Mouse (Mus musculus) lung, postnatal 14 days (tissue): ENCODE data around the gene Fam13c.
A peak's percentile ranks its signal among the peaks of the same experiment; 100 is the strongest.

ENCODE experiments used
- DNase-seq: peaks from one replicate; pipeline ENCODE4 v3.0.0; 2021

Gene Fam13c

DNA sequence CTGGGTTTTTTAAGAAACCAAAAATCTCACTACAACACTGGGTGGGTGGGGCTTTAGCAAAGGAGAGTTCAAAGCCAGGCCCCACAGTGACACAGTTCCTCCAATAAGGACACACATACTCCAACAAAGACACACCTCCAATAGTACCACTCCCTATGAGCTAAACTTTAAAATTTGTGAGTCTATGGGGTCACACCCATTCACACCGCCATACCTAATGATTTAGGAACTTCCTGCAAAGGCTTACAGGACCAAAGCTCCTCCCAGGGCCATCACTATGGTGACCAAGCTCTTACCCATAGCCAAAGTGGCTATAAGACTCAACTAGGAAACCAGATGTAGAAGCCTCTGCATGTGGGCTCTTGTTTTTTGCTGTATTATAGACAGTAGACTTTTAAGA lies 30.6 kb downstream of the Fam13c start:
- no peak for DNase-seq

DNA sequence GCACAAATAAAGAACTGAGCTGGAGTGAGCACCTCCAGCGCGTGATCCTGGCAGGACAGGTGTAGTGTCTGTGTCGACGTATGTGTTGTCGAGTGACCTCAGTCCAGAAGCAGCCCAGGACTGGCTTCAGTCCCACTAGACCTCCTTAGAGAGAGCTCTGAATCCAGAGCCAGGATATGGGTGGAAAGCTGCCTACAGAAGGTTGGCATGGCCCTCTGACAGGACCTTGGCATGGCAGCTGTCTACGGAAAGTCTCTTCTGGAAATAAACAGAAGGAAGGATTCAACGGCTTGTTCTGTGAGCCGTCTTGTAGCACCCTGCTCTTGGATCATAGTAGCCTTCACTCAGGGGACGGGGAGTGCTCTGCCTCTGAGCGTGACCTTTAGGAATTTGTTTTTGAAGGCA lies 37.5 kb downstream of the Fam13c start:
- DNase-seq, result peak; percentile 14

DNA sequence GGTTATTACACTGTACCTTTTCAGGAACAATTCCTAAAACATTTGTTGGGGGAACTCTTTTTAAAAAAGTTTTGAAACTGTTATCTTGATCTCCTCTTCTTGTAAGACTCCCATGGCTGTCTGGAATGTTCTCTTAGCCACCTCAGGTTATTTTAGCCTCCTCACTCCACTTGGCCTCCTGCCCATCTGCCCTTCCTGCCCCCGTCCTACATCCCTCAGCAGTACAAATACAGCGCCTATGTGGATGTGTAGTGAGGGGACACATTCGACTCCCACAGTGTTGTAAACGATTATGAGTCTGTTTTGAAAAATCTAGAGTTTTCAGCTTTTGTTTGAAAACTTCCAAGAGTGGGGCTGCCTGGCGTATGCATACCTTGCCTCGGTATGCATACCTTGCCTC lies 43.5 kb downstream of the Fam13c start:
- DNase-seq, result peak; percentile 43

DNA sequence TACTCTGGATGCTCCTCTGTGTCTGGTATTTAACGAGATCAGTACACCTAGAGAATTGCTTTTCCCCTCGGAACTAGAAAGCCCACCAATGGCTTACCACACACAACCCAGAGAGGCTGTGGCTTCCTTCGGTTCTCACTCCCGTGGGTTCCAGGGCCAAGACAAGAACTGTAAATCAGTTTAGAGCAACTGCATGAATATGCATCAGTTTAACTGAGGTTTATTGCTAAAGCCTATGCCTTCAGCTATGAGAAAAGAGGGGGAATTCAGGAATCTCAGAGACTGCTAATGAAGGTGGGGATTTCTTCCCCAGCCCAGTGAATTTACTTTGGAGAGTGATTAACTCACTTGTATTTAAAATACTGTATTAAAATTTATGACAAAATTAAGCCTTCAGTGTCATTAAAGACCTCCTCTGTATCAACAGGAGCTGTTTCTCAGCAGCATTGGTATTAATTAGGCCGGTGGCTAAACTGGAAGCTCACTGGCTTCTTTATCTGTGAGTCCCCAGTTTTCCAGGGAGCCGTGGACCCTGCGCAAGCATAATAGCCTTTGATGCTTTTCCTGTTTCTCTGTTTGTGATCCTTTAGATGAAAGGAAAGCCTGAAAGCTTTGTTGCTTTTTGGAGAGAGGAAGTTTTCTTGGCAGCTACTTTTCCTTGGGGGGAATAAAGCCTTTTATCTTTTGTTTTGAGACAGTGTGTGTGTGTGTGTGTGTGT lies 44.4 kb downstream of the Fam13c start:
- DNase-seq, result no peak

DNA sequence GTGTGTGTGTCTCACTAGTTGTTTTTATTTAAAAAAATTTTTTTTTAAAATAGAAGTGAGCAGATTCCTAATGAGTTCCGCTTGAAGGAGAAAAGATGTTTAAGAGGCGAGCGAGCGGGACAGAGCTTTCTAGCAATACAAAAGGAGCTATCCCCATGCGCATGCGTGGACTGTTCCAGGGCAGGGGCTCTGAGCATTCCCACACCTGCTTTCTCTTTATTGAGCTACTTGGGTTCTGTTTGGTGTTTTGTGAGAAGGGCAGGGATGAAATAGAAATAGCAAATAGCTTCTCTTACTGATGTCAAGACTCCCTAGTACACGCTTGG lies 45.0 kb downstream of the Fam13c start:
- DNase-seq, result peak; percentile 36

DNA sequence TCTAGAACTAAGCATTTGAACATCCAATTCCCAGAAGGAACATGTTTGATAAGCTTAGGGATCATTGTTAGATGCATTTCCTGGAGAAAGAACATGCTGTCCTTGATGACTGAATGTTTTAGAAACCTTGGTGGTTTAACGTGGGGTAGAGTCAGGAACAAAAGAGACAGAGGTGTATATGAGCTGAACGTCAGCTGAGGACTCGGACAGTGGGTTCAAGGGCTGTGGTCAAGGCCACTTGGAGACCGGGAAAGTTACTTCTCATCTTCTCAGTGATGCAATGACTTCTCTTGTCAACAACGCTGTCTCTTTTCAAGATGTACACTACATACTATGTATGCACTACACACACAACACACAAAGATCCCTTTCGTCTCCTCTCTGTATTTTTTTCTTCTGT lies 46.4 kb downstream of the Fam13c start:
- DNase-seq, result no peak

DNA sequence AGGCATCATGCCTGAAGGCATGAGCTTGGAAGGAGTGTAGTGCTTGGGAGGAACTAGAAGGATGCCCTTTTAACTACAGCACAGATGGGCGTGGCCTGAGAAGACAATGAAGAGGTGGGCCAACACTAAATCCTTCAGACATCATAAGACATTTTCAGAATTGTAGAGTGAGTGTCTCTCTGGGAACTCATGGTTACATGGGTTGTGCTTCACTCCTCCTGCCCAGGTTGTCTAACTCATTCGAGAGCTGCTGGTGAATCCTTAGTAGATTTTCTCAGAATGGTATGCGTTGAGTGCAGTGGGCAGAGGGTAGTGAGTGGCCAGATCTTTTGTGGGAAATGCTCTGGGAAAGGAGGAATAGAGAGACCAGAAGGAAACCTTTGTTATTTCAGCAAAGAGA lies 53.6 kb downstream of the Fam13c start:
- DNase-seq, result no peak

DNA sequence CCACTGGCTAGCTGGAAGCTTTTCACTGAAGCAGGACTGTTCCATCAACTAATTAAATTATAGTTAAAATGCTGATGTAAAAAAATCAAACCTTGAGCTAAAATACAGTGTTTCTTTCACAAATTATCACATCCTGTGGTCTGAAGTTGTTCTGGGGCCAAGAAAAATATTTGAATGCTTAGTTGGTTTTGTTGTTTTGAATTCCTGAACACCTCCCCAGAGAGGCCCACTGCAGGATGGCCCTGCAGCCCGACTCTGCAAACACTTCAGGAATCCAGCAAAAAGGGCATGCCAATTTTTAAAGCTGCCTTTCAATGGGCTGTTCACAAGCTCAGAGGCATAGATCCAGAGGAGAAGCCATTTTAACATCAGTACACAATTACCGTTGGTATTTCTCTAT lies 54.2 kb downstream of the Fam13c start:
- no peak for DNase-seq

DNA sequence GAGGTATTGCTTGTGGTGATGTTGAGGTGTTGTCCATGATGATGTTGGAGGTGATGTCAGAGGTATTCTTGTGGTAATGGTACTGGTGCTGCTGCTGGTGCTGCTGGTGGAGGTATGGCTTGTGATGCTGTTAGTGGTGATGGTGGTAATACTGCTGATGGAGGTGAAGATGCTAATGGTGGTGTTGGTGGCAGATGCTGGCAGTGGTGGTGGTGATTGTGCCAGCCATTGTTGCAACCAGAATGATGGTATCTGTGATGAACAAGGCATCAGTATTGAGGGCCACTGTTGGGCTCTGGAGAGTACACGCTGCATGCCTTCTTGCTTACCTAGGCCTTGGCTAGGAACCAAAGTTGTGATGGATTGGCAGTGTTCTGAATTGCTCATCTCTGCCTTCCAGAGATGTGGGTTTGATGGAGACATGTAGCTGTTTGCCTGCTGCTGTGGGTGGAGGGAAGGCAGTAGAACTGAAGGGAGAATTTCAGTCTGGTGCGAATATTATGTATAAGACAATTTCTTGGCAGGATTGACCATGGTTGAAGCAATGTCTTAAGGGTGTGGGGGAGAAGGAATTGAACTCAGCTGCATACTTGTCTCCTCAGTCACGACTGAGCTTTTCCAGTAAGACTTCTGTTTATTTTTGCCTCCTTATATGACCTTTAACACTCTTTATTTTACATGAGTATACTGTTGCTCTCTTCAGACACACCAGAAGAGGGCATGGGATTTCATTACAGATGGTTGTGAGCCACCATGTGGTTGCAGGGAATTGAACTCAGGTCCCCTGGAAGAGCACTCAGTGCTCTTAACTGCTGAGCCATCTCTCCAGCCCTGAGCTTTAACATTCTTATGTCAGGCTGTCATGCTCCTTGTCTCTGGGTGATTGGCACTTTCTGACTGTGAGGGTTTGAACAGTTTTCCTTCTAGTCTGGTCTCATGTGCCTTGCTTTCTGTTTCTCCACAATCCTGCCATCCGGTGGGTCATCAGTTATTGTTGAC lies 55.1 kb downstream of the Fam13c start:
- DNase-seq, result no peak

DNA sequence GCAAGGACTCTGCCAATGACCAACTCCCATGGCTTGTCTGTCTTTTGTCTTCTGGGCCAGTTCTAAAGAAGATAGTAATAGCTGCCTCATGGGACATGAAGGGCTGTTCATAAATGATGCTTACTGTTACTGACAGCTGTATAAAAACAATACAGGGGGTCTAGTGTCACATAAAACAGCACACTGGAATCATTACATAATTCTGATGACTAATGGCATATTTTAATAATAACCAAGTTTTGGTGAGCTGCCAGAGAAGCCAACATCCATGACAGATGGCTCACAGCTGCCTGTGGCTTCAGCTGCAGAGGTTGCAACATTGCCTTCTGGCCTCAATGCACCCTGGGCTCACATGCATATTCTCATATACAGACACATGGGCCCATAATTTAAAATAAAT lies 56.7 kb downstream of the Fam13c start:
- peak; percentile 67 for DNase-seq

DNA sequence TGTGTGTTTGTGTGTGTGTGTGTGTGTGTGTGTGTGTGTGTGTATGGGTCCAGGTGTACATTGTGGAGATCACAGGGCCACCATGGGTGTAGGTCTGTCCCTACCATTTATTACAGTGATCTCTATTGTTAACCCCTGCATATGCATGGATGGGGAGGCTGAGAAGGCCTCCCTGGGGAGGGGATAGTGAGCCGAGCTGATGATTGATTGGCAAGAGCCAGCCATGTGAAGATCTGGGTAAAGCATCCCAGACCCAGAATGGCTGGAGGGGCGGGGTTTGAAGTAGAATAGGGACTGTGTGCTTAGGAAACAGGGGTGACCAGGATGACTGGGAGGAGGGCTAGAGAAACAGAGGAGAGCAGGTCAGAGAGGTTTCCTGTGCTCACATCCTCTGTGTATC lies 58.0 kb downstream of the Fam13c start:
- no peak for DNase-seq

DNA sequence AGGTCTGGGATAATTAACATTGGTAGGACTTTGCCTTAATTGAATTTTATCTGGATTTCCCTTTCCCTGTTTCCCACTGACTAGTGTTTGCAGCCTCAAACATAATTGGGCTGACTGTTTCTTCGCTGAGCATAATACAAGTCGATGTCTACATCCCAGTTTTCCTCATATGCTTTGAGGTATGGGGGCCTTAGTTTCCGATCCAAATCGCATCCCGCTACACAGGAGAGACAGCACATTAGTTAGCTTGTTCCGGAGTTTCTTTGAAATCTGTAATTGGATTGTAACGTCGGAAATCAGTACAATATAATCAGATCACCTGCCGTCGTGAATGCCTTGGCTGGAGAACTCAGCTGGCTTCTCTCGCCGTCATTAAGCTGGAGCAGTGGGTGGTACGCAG lies 59.0 kb downstream of the Fam13c start:
- DNase-seq, result no peak

DNA sequence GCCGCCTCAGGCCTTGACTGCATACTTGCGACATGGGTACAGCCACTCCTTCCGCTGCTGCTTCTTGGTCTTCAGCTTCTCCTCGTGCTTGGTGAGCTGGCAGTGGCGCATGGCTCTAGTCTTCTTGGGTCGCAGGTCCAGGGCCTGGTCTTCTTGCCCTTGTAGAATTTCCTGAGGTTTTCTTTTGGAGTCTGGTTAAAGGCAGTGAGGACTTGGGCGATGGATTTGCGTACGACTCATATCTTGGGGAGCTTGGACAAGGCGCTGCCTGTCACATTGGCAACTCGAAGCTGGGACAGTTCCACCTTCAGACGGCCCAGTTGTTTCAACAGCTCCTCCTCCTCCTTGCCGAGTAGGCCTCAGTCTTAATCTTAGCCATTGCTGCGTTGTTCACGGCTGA lies 64.6 kb downstream of the Fam13c start:
- no peak for DNase-seq

DNA sequence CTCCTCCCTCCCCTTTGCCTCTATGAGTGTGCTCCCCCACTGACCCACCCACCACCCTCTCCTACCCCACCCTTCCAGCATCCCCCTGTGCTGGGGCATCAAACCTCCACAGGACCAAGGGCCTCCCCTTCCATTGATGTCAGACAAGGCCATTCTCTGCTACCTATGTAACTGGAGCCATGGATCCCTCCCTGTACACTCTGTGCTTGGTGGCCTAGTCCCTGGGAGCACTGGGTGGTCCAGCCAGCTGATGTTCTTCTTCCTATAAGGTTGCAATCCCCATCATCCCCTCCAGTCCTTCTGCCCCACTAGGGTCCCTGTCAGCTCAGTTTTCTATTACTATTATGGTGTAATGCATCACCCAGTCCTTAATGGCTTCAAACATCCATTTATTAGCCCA lies 65.1 kb downstream of the Fam13c start:
- DNase-seq, result no peak

DNA sequence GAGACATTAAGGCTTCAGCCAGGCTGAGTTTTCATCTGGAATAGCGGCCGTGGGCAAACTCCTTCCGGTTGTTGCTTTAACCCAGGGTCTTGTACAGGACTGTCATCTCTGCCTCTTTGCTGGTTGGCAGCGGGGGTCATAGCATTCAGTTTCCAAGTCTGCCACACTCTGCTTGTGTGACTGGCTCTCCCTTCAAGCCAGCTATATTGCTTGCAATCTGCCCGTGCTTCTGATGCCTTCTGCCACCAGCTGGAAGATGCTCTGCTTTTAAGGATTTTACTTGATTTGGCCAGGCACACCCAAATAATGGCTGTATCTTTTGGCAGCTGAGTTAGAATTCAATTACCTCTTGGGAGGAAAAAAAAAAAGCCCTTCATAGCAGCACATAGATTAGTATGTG lies 65.6 kb downstream of the Fam13c start:
- no peak for DNase-seq

DNA sequence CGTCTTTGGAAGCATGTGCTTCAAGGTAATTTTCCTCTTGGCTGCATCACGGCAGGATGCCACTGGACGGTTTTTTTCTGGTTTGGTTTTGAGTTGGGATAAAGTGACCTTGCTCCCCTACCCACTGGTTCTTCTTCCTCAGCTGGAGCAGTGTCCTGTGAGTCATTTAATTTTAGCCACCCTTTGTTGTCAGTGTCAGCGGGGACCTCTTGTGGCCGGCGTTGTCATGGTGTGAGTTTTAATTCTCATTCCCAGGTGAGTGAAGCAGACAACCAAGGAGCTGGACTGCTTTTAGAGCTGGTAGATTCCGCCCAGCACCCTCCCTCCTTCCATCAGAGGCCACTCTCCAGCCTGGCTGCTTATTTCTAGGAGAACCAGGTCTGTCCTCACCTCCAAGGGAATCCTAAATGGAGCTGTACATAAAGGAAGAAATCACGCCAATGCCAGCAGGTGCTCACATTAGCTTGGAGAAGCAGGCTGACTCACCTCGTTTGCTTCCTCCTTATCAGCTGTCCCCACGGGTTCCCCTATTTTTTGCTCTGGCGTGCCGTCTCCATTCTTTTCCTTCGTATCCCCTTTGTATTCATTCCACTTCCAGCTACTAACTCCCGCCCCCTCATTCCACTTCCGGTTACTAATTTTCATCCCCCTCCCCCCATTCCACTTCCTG lies 66.4 kb downstream of the Fam13c start:
- peak; percentile 18 for DNase-seq

DNA sequence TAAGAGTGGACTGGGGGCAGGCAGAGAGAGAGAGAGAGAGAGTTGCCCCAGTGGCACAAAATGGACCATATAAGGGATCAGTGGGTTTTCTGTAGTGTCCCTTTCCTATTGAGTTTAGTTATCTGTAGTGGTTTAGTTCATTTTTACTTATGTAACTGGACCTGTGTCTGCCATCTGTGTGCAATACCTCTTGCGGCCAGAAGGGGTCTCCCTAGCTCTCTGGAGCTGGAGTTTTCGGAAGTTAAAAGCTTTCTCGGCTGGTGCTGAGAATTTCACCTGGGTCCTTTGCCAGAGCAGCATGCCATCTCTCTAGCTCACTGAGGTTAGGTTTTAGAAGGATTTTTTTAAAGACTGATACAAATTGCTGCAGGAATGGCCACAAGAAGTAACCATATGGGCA lies 67.6 kb downstream of the Fam13c start:
- no peak for DNase-seq

DNA sequence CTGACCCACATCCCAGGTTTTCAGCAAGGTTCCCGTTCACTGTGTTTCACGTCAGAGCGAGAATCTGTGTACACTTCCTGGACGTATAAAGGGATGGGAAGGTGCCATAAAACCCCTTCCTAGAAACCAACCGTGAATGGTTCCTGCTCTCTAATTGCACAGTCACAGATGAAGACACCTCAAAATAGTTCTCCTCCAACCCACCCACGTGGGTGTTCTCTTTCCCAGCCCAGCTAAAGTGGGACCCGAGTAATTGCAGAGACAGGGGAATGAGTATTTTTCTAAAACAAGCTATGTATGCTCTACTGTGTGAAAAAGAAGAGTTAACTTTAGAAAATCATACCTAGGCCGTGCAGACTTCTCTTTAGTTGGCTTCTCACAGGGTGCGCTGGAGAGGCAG lies 74.6 kb downstream of the Fam13c start:
- DNase-seq, result no peak

DNA sequence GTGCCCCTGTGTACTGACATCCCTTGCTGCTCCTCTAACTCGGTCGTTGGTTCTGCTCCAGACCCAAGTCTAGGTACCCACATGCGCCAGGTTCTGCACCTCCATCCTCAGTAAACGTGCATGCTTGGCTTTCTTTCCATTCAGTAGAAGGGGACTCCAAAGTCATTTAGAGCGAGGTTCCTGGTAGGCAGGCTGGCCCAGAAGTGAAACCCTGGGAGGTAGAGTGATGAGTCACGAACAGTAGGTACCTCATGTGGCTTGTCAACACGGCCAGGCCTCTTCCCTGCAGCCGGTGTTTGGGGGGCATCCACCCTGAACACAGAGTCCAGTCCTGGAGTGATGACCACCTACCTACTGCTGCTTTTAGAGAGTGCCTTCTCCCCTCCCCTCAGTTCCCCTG lies 76.4 kb downstream of the Fam13c start:
- DNase-seq, result no peak

DNA sequence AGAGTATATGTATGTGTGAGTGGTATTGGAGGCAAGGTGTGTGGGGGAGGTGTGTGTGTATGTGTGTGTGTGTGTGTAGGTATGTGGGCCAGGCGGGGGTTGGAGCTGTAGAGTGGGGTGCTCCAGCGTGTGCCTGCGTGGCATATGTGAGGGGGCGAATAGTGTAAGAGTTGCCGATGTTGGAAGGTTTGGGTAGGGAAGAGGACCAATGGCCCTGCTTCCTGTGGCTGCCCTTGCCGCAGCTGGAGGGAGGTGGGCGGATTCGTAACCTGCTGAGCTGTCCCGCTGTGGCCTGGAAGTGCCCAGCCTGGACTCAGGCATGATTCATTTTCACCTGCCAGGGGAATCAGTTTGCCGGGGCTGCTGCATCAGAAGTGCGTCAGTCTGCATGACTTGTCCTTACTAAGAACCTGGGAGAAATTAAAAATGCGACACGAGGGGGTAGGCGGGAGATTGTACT lies 79.4 kb downstream of the Fam13c start:
- no peak for DNase-seq

DNA sequence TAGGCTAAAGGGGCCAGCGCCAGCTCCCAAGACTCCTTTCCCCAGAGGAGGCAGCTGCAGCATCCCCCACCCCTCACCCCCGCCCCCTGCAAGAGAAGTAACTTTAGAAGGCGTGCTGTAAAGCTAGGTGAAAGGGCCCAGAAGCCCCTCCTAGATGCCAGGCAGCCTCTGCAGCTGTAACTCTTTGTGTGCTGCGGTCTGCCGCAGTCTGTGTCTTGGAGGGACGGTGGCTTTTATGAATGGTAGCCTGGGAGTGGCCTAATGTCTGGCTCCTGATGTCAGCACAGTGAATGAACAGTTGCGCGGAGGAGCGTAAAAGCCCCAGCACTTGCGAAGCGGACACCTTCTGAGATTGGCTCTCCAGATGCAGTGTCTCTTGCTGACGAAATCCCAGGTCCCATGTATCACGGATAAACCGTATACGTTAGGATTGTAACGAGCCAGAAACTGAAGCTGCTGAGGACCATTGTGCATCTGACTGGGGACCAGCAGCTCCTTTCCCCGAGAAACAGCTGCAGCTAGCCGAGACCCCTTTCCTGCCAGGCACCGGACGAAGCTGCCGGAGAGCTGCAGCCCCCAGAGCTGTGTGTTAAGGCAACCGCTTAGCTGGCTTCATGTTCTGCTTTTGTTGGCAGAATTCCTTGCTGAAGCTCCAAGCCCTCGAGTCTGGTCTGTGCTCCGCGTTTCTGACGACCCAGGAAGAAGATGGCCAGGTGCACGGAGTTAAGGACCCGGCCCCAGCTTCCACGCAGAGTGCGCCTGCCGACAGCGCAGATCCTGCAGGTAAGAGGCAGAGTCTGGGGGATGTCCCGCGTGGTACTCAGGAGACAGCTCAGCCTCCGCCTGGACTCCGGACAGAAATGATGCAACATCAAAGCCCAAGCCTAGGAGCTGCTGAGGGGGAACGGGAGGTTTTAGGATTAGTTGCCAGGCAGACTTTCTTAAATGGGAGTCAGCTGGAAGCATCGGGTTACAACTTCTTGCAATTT lies 80.2 kb downstream of the Fam13c start:
- DNase-seq, result peak; percentile 19

DNA sequence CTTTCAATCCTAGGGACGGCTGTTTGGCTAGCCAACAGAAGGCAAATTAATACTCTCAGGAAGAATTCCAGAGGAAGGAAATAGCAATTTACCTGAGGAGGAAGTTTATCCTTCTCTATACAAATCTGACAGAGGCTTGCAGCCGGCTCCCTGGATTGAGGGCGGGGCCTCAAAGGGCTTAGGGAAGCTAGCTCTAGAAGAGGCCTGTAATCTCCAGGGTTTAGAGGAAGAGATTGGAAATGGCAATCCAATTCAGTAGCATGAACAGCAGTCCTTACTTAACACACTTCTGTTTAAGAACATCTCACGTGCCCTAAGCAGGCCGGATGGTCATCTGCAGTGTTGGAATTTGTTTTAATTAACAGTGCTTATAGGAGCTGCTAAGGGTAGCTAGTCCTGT lies 81.1 kb downstream of the Fam13c start:
- DNase-seq, result no peak
